Mouse (Mus musculus) erythroblast, embryonic 14.5 days (primary cell): ENCODE data around the gene Iqschfp.

Source experiments
- GATA1 ChIP-seq: IDR thresholded peaks from 2 replicates; pipeline ENCODE4 v1.6.1; 2012; ENCODE audit warnings: low read length, inconsistent platforms, mixed read lengths
- TAL1 ChIP-seq: IDR thresholded peaks from 3 replicates; pipeline ENCODE4 v1.6.1; 2012; ENCODE audit warnings: low read length, inconsistent platforms, mixed read lengths

DNA sequence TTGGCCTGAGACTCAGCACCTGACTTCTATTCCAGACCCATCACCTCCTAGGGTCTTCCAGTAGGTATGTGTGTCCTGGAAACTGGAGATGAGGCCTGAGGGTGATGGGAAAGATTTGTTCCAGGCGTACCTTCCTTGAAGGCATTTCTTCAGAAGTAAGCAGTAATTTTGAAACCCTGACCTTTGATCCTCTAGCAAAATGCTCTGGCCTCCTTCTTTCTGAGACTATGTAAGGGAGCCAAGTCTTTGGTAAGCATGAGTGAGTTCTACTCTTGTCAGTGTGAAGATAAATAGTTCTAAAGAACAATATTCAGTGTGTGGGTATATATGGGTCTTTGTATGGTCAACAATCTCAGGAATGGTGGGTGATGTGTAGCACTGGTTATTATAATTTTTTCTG is 238.4 kb downstream of the Iqschfp start:
- TF ChIP-seq GATA1 (no peak), TAL1 (no peak)
